Mouse (Mus musculus): Measurements from ENCODE around the gene Prkag2. TPM values are rescaled to one million over a fixed set of nuclear protein-coding genes. Genes with fewer than 3 reads are reported as not detected.

The Prkag2 gene
- polyA plus RNA-seq, 1 experiment from 2014 or later = 32.6 TPM

DNA sequence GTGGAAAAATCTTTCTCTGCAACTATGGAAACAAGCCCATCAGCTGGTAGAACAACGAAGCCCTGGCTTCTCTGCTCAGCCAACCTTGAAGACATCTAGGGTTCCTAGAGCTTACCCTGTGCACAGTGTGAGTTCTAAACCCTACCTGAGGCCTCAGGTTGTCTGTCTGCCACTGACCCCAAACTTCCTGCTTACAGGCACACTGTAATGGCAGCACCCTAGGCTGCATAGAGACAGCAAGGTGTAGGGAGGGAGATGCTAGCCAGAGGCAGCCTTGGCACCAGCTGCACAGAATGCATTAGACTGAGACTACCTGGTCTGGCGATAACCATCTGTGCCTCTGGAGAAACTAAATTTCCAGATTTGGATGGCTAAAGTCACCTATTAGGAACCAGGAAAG is 61.6 kb downstream of the Prkag2 start:
- no peaks in the 10 kb centered on the region for H3K4me1 ChIP-seq (ENCODE audit: control insufficient read depth, insufficient read depth, low read length)
- H3K27me3 ChIP-seq (ENCODE audit: control insufficient read depth, insufficient read depth, low read length) = no peaks in the 10 kb centered on the region
- no peak for DNase-seq (ENCODE audit: low spot score)
- no peak overlapping the region for H3K4me2 ChIP-seq (ENCODE audit: low read depth, severe bottlenecking)
- H3K9ac ChIP-seq (ENCODE audit: low read length) = no peak overlapping the region
- H3K27ac ChIP-seq (replicated peaks; ENCODE audit: low read depth, low read length) = no peak overlapping the region
- no peaks in the 10 kb centered on the region for H3K9me3 ChIP-seq (ENCODE audit: control insufficient read depth, low read length)
- 92% methylated on average over 2 of the region's 2 CpGs for WGBS
- ATAC-seq (ENCODE audit: insufficient number of reproducible peaks, low FRiP score, low TSS enrichment, low read depth) = no peak
- no peaks in the 10 kb centered on the region for H3K36me3 ChIP-seq (ENCODE audit: control insufficient read depth, insufficient read depth, low read length)
- H3K4me3 ChIP-seq (ENCODE audit: low read depth, low read length) = no peak overlapping the region

DNA sequence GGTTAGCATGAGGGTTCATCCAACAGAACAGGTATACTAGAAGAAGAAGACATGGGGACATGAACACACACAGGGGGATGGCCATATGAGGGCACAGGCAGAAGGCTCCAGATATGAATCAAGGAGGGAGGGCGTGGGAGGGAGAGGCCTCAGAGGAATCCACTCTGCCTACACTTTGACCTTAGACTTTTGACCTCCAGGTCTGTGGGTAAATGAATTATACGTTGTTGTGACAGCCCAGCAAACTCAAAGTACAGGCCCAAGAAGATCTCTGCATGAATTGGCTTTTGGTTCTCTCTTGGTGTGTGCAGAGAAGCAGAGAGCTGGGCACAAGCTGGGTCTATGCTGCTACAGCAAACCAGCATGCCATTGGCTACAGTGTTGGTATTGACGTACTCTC is 65.1 kb downstream of the Prkag2 start:
- DNase-seq (ENCODE audit: low spot score) (no peak), ATAC-seq (ENCODE audit: insufficient number of reproducible peaks, low FRiP score, low TSS enrichment, low read depth) (no peak)

DNA sequence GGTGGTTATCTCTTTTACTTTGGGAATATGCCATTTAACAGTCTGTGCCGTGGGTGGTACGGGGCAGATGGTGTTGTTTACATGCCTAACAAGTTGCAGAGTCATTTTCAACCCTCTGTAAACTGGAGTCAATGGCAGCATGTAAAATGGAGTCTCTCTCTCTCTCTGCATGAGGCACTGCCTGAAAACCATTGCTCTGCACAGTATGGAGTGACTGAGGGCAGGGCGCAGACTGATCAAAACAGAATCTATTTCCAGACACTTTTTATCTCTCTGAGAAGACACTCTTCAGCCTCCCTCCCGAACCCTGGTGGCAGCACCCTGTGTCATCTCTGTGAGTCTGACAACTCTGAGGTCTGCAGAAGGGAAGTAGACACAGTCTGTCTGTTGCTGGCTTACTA is 69.0 kb downstream of the Prkag2 start:
- Histone ChIP-seq H3K36me3 (ENCODE audit: control insufficient read depth, insufficient read depth, low read length) (no peaks in the 10 kb centered on the region), H3K9ac (ENCODE audit: low read length) (no peak overlapping the region), H3K9me3 (ENCODE audit: control insufficient read depth, low read length) (no peaks in the 10 kb centered on the region), H3K4me2 (ENCODE audit: low read depth, severe bottlenecking) (no peak overlapping the region), H3K27me3 (ENCODE audit: control insufficient read depth, insufficient read depth, low read length) (no peaks in the 10 kb centered on the region), H3K4me3 (ENCODE audit: low read depth, low read length) (no peak overlapping the region), H3K4me1 (ENCODE audit: control insufficient read depth, insufficient read depth, low read length) (no peaks in the 10 kb centered on the region), H3K27ac (replicated peaks; ENCODE audit: low read depth, low read length) (no peak overlapping the region)
- 72% methylated on average over 4 of the region's 4 CpGs for WGBS
- ATAC-seq (ENCODE audit: insufficient number of reproducible peaks, low FRiP score, low TSS enrichment, low read depth) = no peak
- no peak for DNase-seq (ENCODE audit: low spot score)

More for the DNA sequence above, 65.1 kb downstream of the Prkag2 start:
- Histone ChIP-seq H3K4me2 (ENCODE audit: low read depth, severe bottlenecking) (no peak overlapping the region), H3K9ac (ENCODE audit: low read length) (no peak overlapping the region), H3K4me3 (ENCODE audit: low read depth, low read length) (no peak overlapping the region), H3K27ac (replicated peaks; ENCODE audit: low read depth, low read length) (no peak overlapping the region), H3K9me3 (ENCODE audit: control insufficient read depth, low read length) (no peaks in the 10 kb centered on the region), H3K27me3 (ENCODE audit: control insufficient read depth, insufficient read depth, low read length) (no peaks in the 10 kb centered on the region), H3K4me1 (ENCODE audit: control insufficient read depth, insufficient read depth, low read length) (no peaks in the 10 kb centered on the region), H3K36me3 (ENCODE audit: control insufficient read depth, insufficient read depth, low read length) (no peaks in the 10 kb centered on the region)
- 84% methylated on average over 3 of the region's 3 CpGs for WGBS

DNA sequence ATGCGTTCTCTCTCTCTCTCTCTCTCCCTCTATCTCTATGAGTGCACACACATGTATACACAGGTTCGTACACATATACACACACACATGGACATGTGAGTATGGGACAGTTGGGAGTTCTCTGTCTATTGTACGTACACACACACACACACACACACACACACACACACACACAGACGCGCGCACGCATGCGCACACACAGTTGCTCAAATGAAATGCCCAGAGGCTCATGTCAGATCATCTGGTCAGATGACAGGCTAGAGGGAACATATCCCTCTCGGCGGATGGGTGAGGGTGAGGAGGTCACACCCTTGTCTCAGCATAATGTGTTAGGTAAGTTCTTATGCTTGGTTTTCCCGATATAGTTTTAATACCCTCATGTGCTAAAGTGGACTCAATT is 69.4 kb downstream of the Prkag2 start:
- no peak overlapping the region for H3K4me3 ChIP-seq (ENCODE audit: low read depth, low read length)
- 89% methylated on average over 11 of the region's 11 CpGs for WGBS
- H3K4me2 ChIP-seq (ENCODE audit: low read depth, severe bottlenecking) = no peak overlapping the region
- no peaks in the 10 kb centered on the region for H3K9me3 ChIP-seq (ENCODE audit: control insufficient read depth, low read length)
- no peaks in the 10 kb centered on the region for H3K4me1 ChIP-seq (ENCODE audit: control insufficient read depth, insufficient read depth, low read length)
- no peak for DNase-seq (ENCODE audit: low spot score)
- H3K27me3 ChIP-seq (ENCODE audit: control insufficient read depth, insufficient read depth, low read length) = no peaks in the 10 kb centered on the region
- H3K36me3 ChIP-seq (ENCODE audit: control insufficient read depth, insufficient read depth, low read length) = no peaks in the 10 kb centered on the region
- H3K27ac ChIP-seq (replicated peaks; ENCODE audit: low read depth, low read length) = no peak overlapping the region
- no peak overlapping the region for H3K9ac ChIP-seq (ENCODE audit: low read length)
- no peak for ATAC-seq (ENCODE audit: insufficient number of reproducible peaks, low FRiP score, low TSS enrichment, low read depth)

DNA sequence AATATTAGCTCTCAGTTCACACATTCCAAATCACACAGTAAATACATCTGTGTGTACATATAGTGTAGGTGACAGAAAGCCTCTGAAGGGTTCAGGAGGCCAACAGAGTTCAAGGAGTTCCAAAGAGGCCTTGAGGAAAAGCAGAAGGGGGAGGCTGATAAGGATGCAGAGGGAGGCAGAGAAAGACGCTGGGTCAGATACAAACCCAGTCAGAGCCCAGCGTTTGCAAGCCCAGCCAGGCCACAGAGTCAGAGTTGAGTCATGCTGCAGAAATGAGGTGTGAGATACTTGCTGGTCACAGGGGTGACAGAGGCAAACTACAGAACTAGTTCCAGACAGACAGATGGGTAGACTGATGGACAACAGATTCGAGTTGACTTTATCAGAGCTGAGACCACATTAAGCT is 70.2 kb downstream of the Prkag2 start:
- ATAC-seq (ENCODE audit: insufficient number of reproducible peaks, low FRiP score, low TSS enrichment, low read depth) (no peak), DNase-seq (ENCODE audit: low spot score) (no peak)
- H3K36me3 ChIP-seq (ENCODE audit: control insufficient read depth, insufficient read depth, low read length) = no peaks in the 10 kb centered on the region
- no peak overlapping the region for H3K4me3 ChIP-seq (ENCODE audit: low read depth, low read length)
- H3K9ac ChIP-seq (ENCODE audit: low read length) = no peak overlapping the region
- H3K27ac ChIP-seq (replicated peaks; ENCODE audit: low read depth, low read length) = no peak overlapping the region
- H3K27me3 ChIP-seq (ENCODE audit: control insufficient read depth, insufficient read depth, low read length) = no peaks in the 10 kb centered on the region
- no peaks in the 10 kb centered on the region for H3K9me3 ChIP-seq (ENCODE audit: control insufficient read depth, low read length)
- H3K4me1 ChIP-seq (ENCODE audit: control insufficient read depth, insufficient read depth, low read length) = no peaks in the 10 kb centered on the region
- WGBS = 38% methylated on average over 3 of the region's 3 CpGs
- H3K4me2 ChIP-seq (ENCODE audit: low read depth, severe bottlenecking) = no peak overlapping the region

DNA sequence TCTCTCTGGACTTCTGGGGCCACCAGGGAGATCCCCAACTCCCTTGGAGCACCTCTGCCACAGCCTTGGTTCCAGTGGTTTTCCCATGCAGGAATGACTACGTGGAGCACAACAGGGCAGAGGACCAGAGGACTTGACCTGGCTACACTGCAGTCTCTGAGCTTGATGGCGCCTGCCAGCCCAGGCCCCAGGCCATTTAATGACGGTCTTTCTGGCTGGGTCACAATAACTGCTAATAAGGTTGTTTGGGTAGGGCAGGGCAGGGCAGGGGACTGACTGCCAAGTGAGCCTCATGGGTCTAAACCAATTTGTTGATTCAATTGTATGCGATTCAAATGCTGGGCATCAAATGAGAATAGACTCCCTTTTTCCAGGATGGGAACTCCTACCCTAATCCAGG is 72.8 kb downstream of the Prkag2 start:
- no peaks in the 10 kb centered on the region for H3K4me1 ChIP-seq (ENCODE audit: control insufficient read depth, insufficient read depth, low read length)
- H3K4me2 ChIP-seq (ENCODE audit: low read depth, severe bottlenecking) = no peak overlapping the region
- no peaks in the 10 kb centered on the region for H3K36me3 ChIP-seq (ENCODE audit: control insufficient read depth, insufficient read depth, low read length)
- no peak overlapping the region for H3K27ac ChIP-seq (replicated peaks; ENCODE audit: low read depth, low read length)
- no peaks in the 10 kb centered on the region for H3K9me3 ChIP-seq (ENCODE audit: control insufficient read depth, low read length)
- no peaks in the 10 kb centered on the region for H3K27me3 ChIP-seq (ENCODE audit: control insufficient read depth, insufficient read depth, low read length)
- DNase-seq (ENCODE audit: low spot score) (no peak), ATAC-seq (ENCODE audit: insufficient number of reproducible peaks, low FRiP score, low TSS enrichment, low read depth) (no peak)
- H3K4me3 ChIP-seq (ENCODE audit: low read depth, low read length) = no peak overlapping the region
- WGBS = 60% methylated on average over 4 of the region's 4 CpGs
- no peak overlapping the region for H3K9ac ChIP-seq (ENCODE audit: low read length)

DNA sequence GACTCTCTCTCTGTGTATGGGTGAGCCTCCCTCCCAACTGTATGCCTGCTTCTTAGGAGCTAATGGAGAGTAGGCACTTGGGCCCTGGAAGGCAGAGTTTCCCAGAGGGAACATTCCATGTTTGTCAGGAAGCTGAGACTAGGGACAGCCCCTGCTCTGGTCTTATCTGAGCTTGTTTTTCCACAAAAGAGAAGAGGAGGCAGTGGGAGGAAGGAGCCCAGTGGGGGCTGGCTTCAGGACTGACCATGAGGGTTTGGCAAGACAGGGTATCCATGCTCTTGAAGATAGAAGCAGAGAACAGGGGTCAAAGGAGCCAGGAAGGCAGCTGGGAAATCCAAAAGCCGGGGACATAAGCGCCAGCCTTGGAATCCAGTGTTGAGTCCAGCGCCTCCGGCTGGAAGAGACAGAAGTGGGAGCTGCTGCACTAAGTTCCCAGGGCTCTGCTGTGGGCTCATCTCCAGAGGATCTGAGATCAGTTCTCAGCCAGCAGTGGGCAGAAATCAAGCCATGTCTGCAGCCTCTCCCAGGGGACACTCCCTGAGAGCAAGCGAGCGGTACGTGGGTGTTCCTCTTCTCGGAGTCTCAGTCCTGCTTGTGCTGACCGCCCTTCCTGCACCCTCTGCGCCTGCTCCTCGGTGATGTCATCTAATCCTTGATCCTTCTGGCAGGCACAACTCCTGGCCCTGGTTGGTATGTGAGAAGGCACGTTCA is 75.0 kb downstream of the Prkag2 start:
- no peak overlapping the region for H3K4me2 ChIP-seq (ENCODE audit: low read depth, severe bottlenecking)
- H3K36me3 ChIP-seq (ENCODE audit: control insufficient read depth, insufficient read depth, low read length) = no peaks in the 10 kb centered on the region
- 80% methylated on average over 12 of the region's 12 CpGs for WGBS
- H3K4me3 ChIP-seq (ENCODE audit: low read depth, low read length) = no peak overlapping the region
- no peaks in the 10 kb centered on the region for H3K9me3 ChIP-seq (ENCODE audit: control insufficient read depth, low read length)
- DNase-seq (ENCODE audit: low spot score) = no peak
- no peak overlapping the region for H3K27ac ChIP-seq (replicated peaks; ENCODE audit: low read depth, low read length)
- no peaks in the 10 kb centered on the region for H3K4me1 ChIP-seq (ENCODE audit: control insufficient read depth, insufficient read depth, low read length)
- H3K9ac ChIP-seq (ENCODE audit: low read length) = no peak overlapping the region
- ATAC-seq (ENCODE audit: insufficient number of reproducible peaks, low FRiP score, low TSS enrichment, low read depth) = no peak
- no peaks in the 10 kb centered on the region for H3K27me3 ChIP-seq (ENCODE audit: control insufficient read depth, insufficient read depth, low read length)

DNA sequence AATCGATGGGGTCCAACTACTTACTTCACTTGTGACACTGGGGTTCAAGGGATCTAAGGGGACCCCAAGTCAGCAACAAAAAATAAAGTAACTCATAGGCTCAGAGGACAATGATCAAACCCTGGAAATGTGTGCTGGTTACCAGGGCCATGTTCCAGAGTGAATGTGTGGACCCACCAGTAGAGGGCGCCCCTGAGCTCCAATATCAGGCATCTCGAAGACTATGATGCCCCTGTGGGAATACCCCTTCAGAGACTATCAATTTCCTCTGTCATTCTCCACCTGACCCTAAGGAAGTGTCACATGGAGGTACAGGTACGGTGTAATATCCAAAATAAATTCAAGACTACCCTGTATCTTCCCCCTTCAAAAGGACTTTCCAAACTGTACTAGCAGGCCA is 77.5 kb downstream of the Prkag2 start:
- no peak for ATAC-seq (ENCODE audit: insufficient number of reproducible peaks, low FRiP score, low TSS enrichment, low read depth)
- Histone ChIP-seq H3K27ac (replicated peaks; ENCODE audit: low read depth, low read length) (no peak overlapping the region), H3K9ac (ENCODE audit: low read length) (no peak overlapping the region), H3K36me3 (ENCODE audit: control insufficient read depth, insufficient read depth, low read length) (no peaks in the 10 kb centered on the region), H3K4me2 (ENCODE audit: low read depth, severe bottlenecking) (no peak overlapping the region), H3K4me3 (ENCODE audit: low read depth, low read length) (no peak overlapping the region), H3K9me3 (ENCODE audit: control insufficient read depth, low read length) (no peaks in the 10 kb centered on the region), H3K4me1 (ENCODE audit: control insufficient read depth, insufficient read depth, low read length) (no peaks in the 10 kb centered on the region), H3K27me3 (ENCODE audit: control insufficient read depth, insufficient read depth, low read length) (no peaks in the 10 kb centered on the region)
- WGBS = 47% methylated on average over 4 of the region's 4 CpGs
- peak; percentile 64 for DNase-seq (ENCODE audit: low spot score)

DNA sequence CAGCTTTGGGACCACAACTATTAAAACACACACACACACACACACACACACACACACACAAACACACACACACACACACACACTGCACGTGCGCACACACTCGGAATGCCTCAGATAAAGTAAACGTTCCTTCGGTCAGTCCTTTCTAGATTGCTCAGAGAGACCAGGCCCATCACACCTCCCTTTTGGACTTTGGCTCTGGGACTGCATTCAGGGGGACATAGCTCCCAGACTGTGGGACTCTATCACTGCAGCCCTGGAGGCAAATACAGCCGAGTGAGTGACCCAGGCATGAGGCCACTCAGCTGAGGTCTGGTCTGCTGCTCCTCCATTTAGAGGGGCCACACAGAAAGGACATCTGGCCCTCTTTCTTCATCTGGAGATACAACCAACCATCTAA is 81.2 kb downstream of the Prkag2 start:
- no peaks in the 10 kb centered on the region for H3K4me1 ChIP-seq (ENCODE audit: control insufficient read depth, insufficient read depth, low read length)
- no peak overlapping the region for H3K27ac ChIP-seq (replicated peaks; ENCODE audit: low read depth, low read length)
- H3K4me3 ChIP-seq (ENCODE audit: low read depth, low read length) = no peak overlapping the region
- H3K36me3 ChIP-seq (ENCODE audit: control insufficient read depth, insufficient read depth, low read length) = no peaks in the 10 kb centered on the region
- 81% methylated on average over 6 of the region's 6 CpGs for WGBS
- no peaks in the 10 kb centered on the region for H3K9me3 ChIP-seq (ENCODE audit: control insufficient read depth, low read length)
- no peak for DNase-seq (ENCODE audit: low spot score)
- no peaks in the 10 kb centered on the region for H3K27me3 ChIP-seq (ENCODE audit: control insufficient read depth, insufficient read depth, low read length)
- H3K9ac ChIP-seq (ENCODE audit: low read length) = no peak overlapping the region
- no peak for ATAC-seq (ENCODE audit: insufficient number of reproducible peaks, low FRiP score, low TSS enrichment, low read depth)
- no peak overlapping the region for H3K4me2 ChIP-seq (ENCODE audit: low read depth, severe bottlenecking)

All from limb, embryonic 11.5 days (tissue).